Mouse (Mus musculus): ENCODE data around the gene Olfr353. TPM values are rescaled to one million over a fixed set of nuclear protein-coding genes. Genes with fewer than 3 reads are reported as not detected.

Olfr353 gene
- polyA plus RNA-seq, 2 experiments = not detected

GRCm38 (mm10) chr2:36868160-36868559, 24.6 kb downstream of the Olfr353 start, which contains the start of gene Olfr352:
TSS of gene Olfr352 (plus strand) at chr2:36868460.
- H3K4me3 ChIP-seq (ENCODE audit: insufficient read depth in 1 of 2, low read depth in 2 of 2, low read length in 2 of 2) = no peak within 1 kb of the TSS
- no peaks in the 10 kb centered on the region for H3K9me3 ChIP-seq (ENCODE audit: control insufficient read depth, low read length)
- TF ChIP-seq EP300 (IDR thresholded peaks at IDR 0.05; ENCODE audit: low read depth) (no peak), CTCF (IDR thresholded peaks at IDR 0.05; ENCODE audit: low read depth) (no peak)
- no peaks in the 10 kb centered on the region for H3K27me3 ChIP-seq (ENCODE audit: control insufficient read depth, insufficient read depth, low read length)
- DNase-seq (ENCODE audit: low read depth in 3 of 3, low spot score in 3 of 3) = no peak
- H3K27ac ChIP-seq = no peak within 1 kb of the TSS
- H3K9ac ChIP-seq (replicated peaks) = no peak within 1 kb of the TSS
- whole genome bisulfite sequencing (ENCODE audit: insufficient replicate concordance) = 57% methylated on average over 1 of the region's 1 CpGs
- H3K4me2 ChIP-seq (ENCODE audit: low read depth) = no peak within 1 kb of the TSS
- no peak for ATAC-seq (ENCODE audit: insufficient read depth)
- no peaks in the 10 kb centered on the region for H3K4me1 ChIP-seq (replicated peaks; ENCODE audit: control insufficient read depth in 2 of 2, insufficient read depth in 2 of 2, low read length in 1 of 2)
- H3K36me3 ChIP-seq (replicated peaks; ENCODE audit: control insufficient read depth, insufficient read depth, low read depth) = no peaks in the 10 kb centered on the region

- no peak for DNase-seq (ENCODE audit: low read depth in 3 of 3, low spot score in 3 of 3)
- WGBS (ENCODE audit: insufficient replicate concordance) = 64% methylated on average over 1 of the region's 1 CpGs
- no peak within 1 kb of the TSS for H3K4me2 ChIP-seq (ENCODE audit: low read depth)
- TF ChIP-seq CTCF (IDR thresholded peaks at IDR 0.05; ENCODE audit: low read depth) (no peak), EP300 (IDR thresholded peaks at IDR 0.05; ENCODE audit: low read depth) (no peak)
- no peak within 1 kb of the TSS for H3K4me3 ChIP-seq (ENCODE audit: insufficient read depth in 1 of 2, low read depth in 2 of 2, low read length in 2 of 2)
- ATAC-seq (ENCODE audit: insufficient read depth) = no peak
- H3K27ac ChIP-seq = no peak within 1 kb of the TSS
- H3K4me1 ChIP-seq (replicated peaks; ENCODE audit: control insufficient read depth in 2 of 2, insufficient read depth in 2 of 2, low read length in 1 of 2) = no peaks in the 10 kb centered on the region
- H3K36me3 ChIP-seq (replicated peaks; ENCODE audit: control insufficient read depth, insufficient read depth, low read depth) = no peaks in the 10 kb centered on the region
- no peaks in the 10 kb centered on the region for H3K9me3 ChIP-seq (ENCODE audit: control insufficient read depth, low read length)
- H3K27me3 ChIP-seq (ENCODE audit: control insufficient read depth, insufficient read depth, low read length) = no peaks in the 10 kb centered on the region
- no peak within 1 kb of the TSS for H3K9ac ChIP-seq (replicated peaks)
These were observed 30.2 kb downstream of the Olfr353 start, which contains the start of gene Olfr351 for GRCm38 (mm10) chr2:36862560-36862959. TSS of gene Olfr351 (minus strand) at chr2:36862660.

GRCm38 (mm10) chr2:36846010-36846409, 46.7 kb downstream of the Olfr353 start, which contains the start of gene Olfr350:
TSS of gene Olfr350 (plus strand) at chr2:36846310.
- Histone ChIP-seq H3K4me3 (ENCODE audit: insufficient read depth in 1 of 2, low read depth in 2 of 2, low read length in 2 of 2) (no peak within 1 kb of the TSS), H3K9me3 (ENCODE audit: control insufficient read depth, low read length) (no peaks in the 10 kb centered on the region), H3K27me3 (ENCODE audit: control insufficient read depth, insufficient read depth, low read length) (no peaks in the 10 kb centered on the region), H3K4me2 (ENCODE audit: low read depth) (no peak within 1 kb of the TSS), H3K4me1 (replicated peaks; ENCODE audit: control insufficient read depth in 2 of 2, insufficient read depth in 2 of 2, low read length in 1 of 2) (no peaks in the 10 kb centered on the region), H3K27ac (no peak within 1 kb of the TSS), H3K36me3 (replicated peaks; ENCODE audit: control insufficient read depth, insufficient read depth, low read depth) (no peaks in the 10 kb centered on the region), H3K9ac (replicated peaks) (no peak within 1 kb of the TSS)
- 55% methylated on average over 1 of the region's 1 CpGs for WGBS (ENCODE audit: insufficient replicate concordance)
- no peak for TF ChIP-seq CTCF (IDR thresholded peaks at IDR 0.05; ENCODE audit: low read depth)
- TF ChIP-seq EP300 (IDR thresholded peaks at IDR 0.05; ENCODE audit: low read depth) = no peak
- ATAC-seq (ENCODE audit: insufficient read depth) (no peak), DNase-seq (ENCODE audit: low read depth in 3 of 3, low spot score in 3 of 3) (no peak)

Other genes starting within 250 kb of the Olfr353 start
- gene Olfr346, start 207.1 kb downstream of the Olfr353 start, polyA plus RNA-seq (2012; rRNA removed) = not detected in 2 replicates
- not detected in 2 replicates for gene Olfr346, start 207.1 kb downstream of the Olfr353 start, polyA plus RNA-seq (2014; fragmentation: Nextera tagmentation; extraction: Ambion mirVana)
- not detected in 2 replicates for gene Olfr347, start 161.0 kb downstream of the Olfr353 start, polyA plus RNA-seq (2012; rRNA removed)
- gene Olfr347, start 161.0 kb downstream of the Olfr353 start, polyA plus RNA-seq (2014; fragmentation: Nextera tagmentation; extraction: Ambion mirVana) = not detected in 2 replicates
- not detected in 2 replicates for gene Olfr348, start 108.7 kb downstream of the Olfr353 start, polyA plus RNA-seq (2012; rRNA removed)
- gene Olfr348, start 108.7 kb downstream of the Olfr353 start, polyA plus RNA-seq (2014; fragmentation: Nextera tagmentation; extraction: Ambion mirVana) = not detected in 2 replicates
- not detected in 2 replicates for gene Olfr50, start 102.4 kb downstream of the Olfr353 start, polyA plus RNA-seq (2012; rRNA removed)
- gene Olfr50, start 102.4 kb downstream of the Olfr353 start, polyA plus RNA-seq (2014; fragmentation: Nextera tagmentation; extraction: Ambion mirVana) = not detected in 2 replicates
- gene Olfr3, start 75.9 kb downstream of the Olfr353 start, polyA plus RNA-seq (2012; rRNA removed) = not detected in 2 replicates
- gene Olfr3, start 75.9 kb downstream of the Olfr353 start, polyA plus RNA-seq (2014; fragmentation: Nextera tagmentation; extraction: Ambion mirVana) = not detected in 2 replicates
- gene Olfr350, start 46.6 kb downstream of the Olfr353 start, polyA plus RNA-seq (2012; rRNA removed) = not detected in 2 replicates
- gene Olfr350, start 46.6 kb downstream of the Olfr353 start, polyA plus RNA-seq (2014; fragmentation: Nextera tagmentation; extraction: Ambion mirVana) = not detected in 2 replicates
- gene Olfr351, start 30.3 kb downstream of the Olfr353 start, polyA plus RNA-seq (2012; rRNA removed) = not detected in 2 replicates
- gene Olfr351, start 30.3 kb downstream of the Olfr353 start, polyA plus RNA-seq (2014; fragmentation: Nextera tagmentation; extraction: Ambion mirVana) = not detected in 2 replicates
- gene Olfr352, start 24.5 kb downstream of the Olfr353 start, polyA plus RNA-seq (2012; rRNA removed) = not detected in 2 replicates
- gene Olfr352, start 24.5 kb downstream of the Olfr353 start, polyA plus RNA-seq (2014; fragmentation: Nextera tagmentation; extraction: Ambion mirVana) = not detected in 2 replicates
- gene Olfr354, start 12.7 kb upstream of the Olfr353 start, polyA plus RNA-seq (2012; rRNA removed) = not detected in 2 replicates
- gene Olfr354, start 12.7 kb upstream of the Olfr353 start, polyA plus RNA-seq (2014; fragmentation: Nextera tagmentation; extraction: Ambion mirVana) = not detected in 2 replicates
- gene Olfr355, start 36.0 kb upstream of the Olfr353 start, polyA plus RNA-seq (2012; rRNA removed) = not detected in 2 replicates
- not detected in 2 replicates for gene Olfr355, start 36.0 kb upstream of the Olfr353 start, polyA plus RNA-seq (2014; fragmentation: Nextera tagmentation; extraction: Ambion mirVana)
- not detected in 2 replicates for gene Olfr356, start 44.2 kb upstream of the Olfr353 start, polyA plus RNA-seq (2012; rRNA removed)
- gene Olfr356, start 44.2 kb upstream of the Olfr353 start, polyA plus RNA-seq (2014; fragmentation: Nextera tagmentation; extraction: Ambion mirVana) = not detected in 2 replicates
- gene Olfr357, start 100.9 kb upstream of the Olfr353 start, polyA plus RNA-seq (2012; rRNA removed) = not detected in 2 replicates
- gene Olfr357, start 100.9 kb upstream of the Olfr353 start, polyA plus RNA-seq (2014; fragmentation: Nextera tagmentation; extraction: Ambion mirVana) = not detected in 2 replicates
- gene Olfr358, start 116.4 kb upstream of the Olfr353 start, polyA plus RNA-seq (2012; rRNA removed) = not detected in 2 replicates
- not detected in 2 replicates for gene Olfr358, start 116.4 kb upstream of the Olfr353 start, polyA plus RNA-seq (2014; fragmentation: Nextera tagmentation; extraction: Ambion mirVana)
- not detected in 2 replicates for gene Olfr360, start 172.8 kb upstream of the Olfr353 start, polyA plus RNA-seq (2012; rRNA removed)
- gene Olfr360, start 172.8 kb upstream of the Olfr353 start, polyA plus RNA-seq (2014; fragmentation: Nextera tagmentation; extraction: Ambion mirVana) = not detected in 2 replicates
- not detected in 2 replicates for gene Olfr361, start 196.4 kb upstream of the Olfr353 start, polyA plus RNA-seq (2012; rRNA removed)
- not detected in 2 replicates for gene Olfr361, start 196.4 kb upstream of the Olfr353 start, polyA plus RNA-seq (2014; fragmentation: Nextera tagmentation; extraction: Ambion mirVana)
- gene Olfr362, start 225.0 kb upstream of the Olfr353 start, polyA plus RNA-seq (2012; rRNA removed) = not detected in 2 replicates
- not detected in 2 replicates for gene Olfr362, start 225.0 kb upstream of the Olfr353 start, polyA plus RNA-seq (2014; fragmentation: Nextera tagmentation; extraction: Ambion mirVana)
- not detected in 2 replicates for gene Olfr364-ps1, start 246.4 kb upstream of the Olfr353 start, polyA plus RNA-seq (2012; rRNA removed)
- gene Olfr364-ps1, start 246.4 kb upstream of the Olfr353 start, polyA plus RNA-seq (2014; fragmentation: Nextera tagmentation; extraction: Ambion mirVana) = not detected in 2 replicates

All from liver, embryonic 14.5 days (tissue).